Comparison of ENCODE assay signal across 9 mouse cellular contexts in the genomic region with DNA sequence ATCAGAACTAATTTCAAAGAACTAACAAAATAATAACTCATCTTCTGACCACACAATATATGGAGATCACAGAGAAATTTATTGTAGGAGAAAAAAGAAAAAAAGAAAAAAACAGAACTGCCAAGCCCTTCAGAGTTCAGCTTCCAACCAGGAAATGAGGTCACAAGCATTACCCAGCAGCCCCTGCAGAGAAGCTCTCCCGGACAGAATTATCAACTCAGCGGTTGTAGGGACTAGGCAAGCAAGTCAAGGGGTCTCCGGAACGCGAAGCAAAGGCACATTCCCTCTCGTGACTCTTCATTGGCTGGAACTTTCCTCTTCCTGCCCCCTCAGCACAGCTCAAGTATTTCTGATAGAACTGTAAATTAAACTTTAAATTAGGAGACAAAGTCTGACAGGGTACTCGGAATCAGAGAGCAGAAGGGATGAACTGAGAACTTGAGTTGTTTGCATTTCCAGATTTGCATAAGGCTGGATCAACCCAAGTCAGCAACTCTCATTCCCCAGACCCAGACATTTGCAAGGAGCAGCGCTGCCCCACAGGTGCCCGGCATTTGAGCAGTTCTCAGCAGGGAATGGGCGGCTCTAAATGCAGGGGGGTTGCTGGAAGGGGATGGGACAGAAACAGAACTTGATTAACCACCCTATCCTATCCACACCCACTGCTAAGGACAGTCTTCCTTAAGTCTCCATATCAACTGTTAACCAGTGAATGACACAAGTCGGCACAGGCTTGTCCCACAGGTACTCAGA. TPM values are rescaled to one million over a fixed set of nuclear protein-coding genes. Genes with fewer than 3 reads are reported as not detected.
DNase-seq lines count a peak whose midpoint lies in the region; ATAC-seq lines count a peak whose summit lies in the region.
"Had no signal": no experiment of that assay in that cellular context is flagged by ENCODE, and none has a peak within 500 bp of the region (broad histone marks: within the 10 kb centered on the region; RNA-seq: fewer than 3 reads in every experiment).

No protein-coding gene starts in this region.

- H3K4me1 ChIP-seq in lung, embryonic 16.5 days (replicated peaks; ENCODE audit: control insufficient read depth, insufficient read depth, low read length) = no peaks in the 10 kb centered on the region
- 0 out of 2 replicates have a peak, but pooled peaks cover 2% of the 10 kb centered on the region for H3K4me1 ChIP-seq in forebrain, embryonic 11.5 days (replicated peaks; ENCODE audit: control insufficient read depth, insufficient read depth, low read length)
- H3K4me1 ChIP-seq in limb, embryonic 12.5 days (replicated peaks) = peaks cover 11% of the 10 kb centered on the region
- 0 out of 2 replicates have a peak, but pooled peaks cover 4% of the 10 kb centered on the region for H3K4me1 ChIP-seq in stomach, embryonic 15.5 days

- peak overlapping the region; percentile 23; the same call in 1 of the 2 replicates for H3K4me2 ChIP-seq in lung, embryonic 16.5 days (ENCODE audit: low read depth, low read length)
- peak overlapping the region; percentile 85 for H3K4me2 ChIP-seq in forebrain, embryonic 11.5 days (ENCODE audit: low read depth, low read length, severe bottlenecking)
- H3K4me2 ChIP-seq in limb, embryonic 12.5 days = peak overlapping the region; percentile 77; the same call in 1 of the 2 replicates
- peak overlapping the region; percentile 84; the same call in 1 of the 2 replicates for H3K4me2 ChIP-seq in stomach, embryonic 15.5 days

- H3K27me3 ChIP-seq in lung, embryonic 16.5 days (ENCODE audit: control insufficient read depth, insufficient read depth, low read depth, low read length) = peaks cover 30% of the 10 kb centered on the region
- peaks cover 17% of the 10 kb centered on the region; the same call in 1 of the 2 replicates for H3K27me3 ChIP-seq in forebrain, embryonic 11.5 days (ENCODE audit: control insufficient read depth, insufficient read depth, low read length)
- H3K27me3 ChIP-seq in limb, embryonic 12.5 days = peaks cover 88% of the 10 kb centered on the region
- peaks cover 8% of the 10 kb centered on the region; the same call in 1 of the 2 replicates for H3K27me3 ChIP-seq in stomach, embryonic 15.5 days (replicated peaks)

- no peaks in the 10 kb centered on the region for H3K36me3 ChIP-seq in lung, embryonic 16.5 days (ENCODE audit: control insufficient read depth, insufficient read depth, low read length)
- H3K36me3 ChIP-seq in forebrain, embryonic 11.5 days (ENCODE audit: control insufficient read depth, insufficient read depth, low read length) = no peaks in the 10 kb centered on the region
- no peaks in the 10 kb centered on the region for H3K36me3 ChIP-seq in limb, embryonic 12.5 days
- H3K36me3 ChIP-seq in stomach, embryonic 15.5 days = no peaks in the 10 kb centered on the region

- H3K27ac ChIP-seq in lung, embryonic 16.5 days (ENCODE audit: low read length) = no peak overlapping the region
- H3K27ac ChIP-seq in forebrain, embryonic 11.5 days (ENCODE audit: low read depth, low read length) = no peak overlapping the region
- no peak overlapping the region for H3K27ac ChIP-seq in limb, embryonic 12.5 days
- 0 out of 2 replicates have a peak overlapping the region, but pooled peaks have one; percentile 50 for H3K27ac ChIP-seq in stomach, embryonic 15.5 days

- WGBS in lung, embryonic 16.5 days = 4% methylated on average over 11 of the region's 11 CpGs
- WGBS in forebrain, embryonic 11.5 days = 7% methylated on average over 11 of the region's 11 CpGs
- WGBS in limb, embryonic 12.5 days = 7% methylated on average over 11 of the region's 11 CpGs
- 9% methylated on average over 11 of the region's 11 CpGs for WGBS in stomach, embryonic 15.5 days

- no peak overlapping the region for H3K9ac ChIP-seq in lung, embryonic 16.5 days (ENCODE audit: low read length)
- no peak overlapping the region for H3K9ac ChIP-seq in forebrain, embryonic 11.5 days (ENCODE audit: low read length)
- H3K9ac ChIP-seq in limb, embryonic 12.5 days (replicated peaks) = no peak overlapping the region
- H3K9ac ChIP-seq in stomach, embryonic 15.5 days = no peak overlapping the region

- ATAC-seq in lung, embryonic 16.5 days (ENCODE audit: low read depth) = no peak
- ATAC-seq in forebrain, embryonic 11.5 days (replicated peaks; ENCODE audit: low FRiP score) = no peak
- ATAC-seq in limb, embryonic 12.5 days (ENCODE audit: insufficient number of reproducible peaks, insufficient read depth, low FRiP score, low TSS enrichment, low read depth) = no peak
- ATAC-seq in stomach, embryonic 15.5 days (ENCODE audit: insufficient read depth, low FRiP score, low read depth) = no peak

- H3K4me3 ChIP-seq in lung, embryonic 16.5 days (ENCODE audit: low read length) = no peak overlapping the region
- no peak overlapping the region for H3K4me3 ChIP-seq in forebrain, embryonic 11.5 days (ENCODE audit: low read depth, low read length)
- peak overlapping the region; percentile 45; the same call in 1 of the 2 replicates for H3K4me3 ChIP-seq in limb, embryonic 12.5 days (replicated peaks)
- peak overlapping the region; percentile 42; the same call in 1 of the 2 replicates for H3K4me3 ChIP-seq in stomach, embryonic 15.5 days (replicated peaks)

- DNase-seq in lung, adult 18-20 months = no peak
- DNase-seq in forebrain, embryonic 11.5 days (ENCODE audit: low spot score) = no peak
- no peak for DNase-seq in layer of hippocampus, adult 9-10 months (ENCODE audit: low spot score)
- no peak for DNase-seq in lung, postnatal 36 days
- DNase-seq in right cerebral cortex, adult 18-20 months = no peak

- no peaks in the 10 kb centered on the region for H3K9me3 ChIP-seq in lung, embryonic 16.5 days (ENCODE audit: control insufficient read depth, low read length)
- no peaks in the 10 kb centered on the region for H3K9me3 ChIP-seq in forebrain, embryonic 11.5 days (ENCODE audit: control insufficient read depth, low read length)
- H3K9me3 ChIP-seq in limb, embryonic 12.5 days = no peaks in the 10 kb centered on the region
- H3K9me3 ChIP-seq in stomach, embryonic 15.5 days = no peaks in the 10 kb centered on the region

RNA-seq across cellular contexts. Expression of a gene that starts 8.3 kb away (rescaled TPM):
- polyA plus RNA-seq in lung, embryonic 16.5 days (2015; fragmentation: Nextera tagmentation; extraction: Ambion mirVana) = 0.29 and 4.4 TPM in 2 replicates
- 2.6 TPM in 2 replicates for polyA plus RNA-seq in forebrain, embryonic 11.5 days (2014; fragmentation: Nextera tagmentation; extraction: Ambion mirVana)
- 1.5 and 2.0 TPM in 2 replicates for polyA plus RNA-seq in limb, embryonic 12.5 days (2016; fragmentation: Nextera tagmentation; extraction: Ambion mirVana)
- 1.8 and 2.7 TPM in 2 replicates for polyA plus RNA-seq in stomach, embryonic 15.5 days (2015; fragmentation: Nextera tagmentation; extraction: Ambion mirVana)

RNA-seq across cellular contexts. Expression of a gene that starts 10.7 kb away (rescaled TPM):
- polyA plus RNA-seq in lung, embryonic 16.5 days (2015; fragmentation: Nextera tagmentation; extraction: Ambion mirVana) = 1.0 TPM in 1 of 2 replicates, not detected in the other
- polyA plus RNA-seq in forebrain, embryonic 11.5 days (2014; fragmentation: Nextera tagmentation; extraction: Ambion mirVana) = not detected in 2 replicates
- not detected in 2 replicates for polyA plus RNA-seq in limb, embryonic 12.5 days (2016; fragmentation: Nextera tagmentation; extraction: Ambion mirVana)
- polyA plus RNA-seq in stomach, embryonic 15.5 days (2015; fragmentation: Nextera tagmentation; extraction: Ambion mirVana) = 0.06 and 0.14 TPM in 2 replicates

RNA-seq across cellular contexts. Expression of a gene that starts 33.9 kb away (rescaled TPM):
- not detected in 2 replicates for polyA plus RNA-seq in lung, embryonic 16.5 days (2015; fragmentation: Nextera tagmentation; extraction: Ambion mirVana)
- polyA plus RNA-seq in forebrain, embryonic 11.5 days (2014; fragmentation: Nextera tagmentation; extraction: Ambion mirVana) = not detected in 2 replicates
- not detected in 2 replicates for polyA plus RNA-seq in limb, embryonic 12.5 days (2016; fragmentation: Nextera tagmentation; extraction: Ambion mirVana)
- polyA plus RNA-seq in stomach, embryonic 15.5 days (2015; fragmentation: Nextera tagmentation; extraction: Ambion mirVana) = not detected in 2 replicates
- polyA plus RNA-seq: cortical plate, adult 2 months had no signal

RNA-seq across cellular contexts. Expression of a gene that starts 40.9 kb away (rescaled TPM):
- polyA plus RNA-seq in lung, embryonic 16.5 days (2015; fragmentation: Nextera tagmentation; extraction: Ambion mirVana) = not detected in 2 replicates
- not detected in 2 replicates for polyA plus RNA-seq in forebrain, embryonic 11.5 days (2014; fragmentation: Nextera tagmentation; extraction: Ambion mirVana)
- polyA plus RNA-seq in limb, embryonic 12.5 days (2016; fragmentation: Nextera tagmentation; extraction: Ambion mirVana) = 0.13 and 0.15 TPM in 2 replicates
- not detected in 2 replicates for polyA plus RNA-seq in stomach, embryonic 15.5 days (2015; fragmentation: Nextera tagmentation; extraction: Ambion mirVana)

RNA-seq across cellular contexts. Expression of a gene that starts 56.7 kb away (rescaled TPM):
- not detected in 2 replicates for polyA plus RNA-seq in lung, embryonic 16.5 days (2015; fragmentation: Nextera tagmentation; extraction: Ambion mirVana)
- polyA plus RNA-seq in forebrain, embryonic 11.5 days (2014; fragmentation: Nextera tagmentation; extraction: Ambion mirVana) = 0.12 TPM in 1 of 2 replicates, not detected in the other
- not detected in 2 replicates for polyA plus RNA-seq in limb, embryonic 12.5 days (2016; fragmentation: Nextera tagmentation; extraction: Ambion mirVana)
- polyA plus RNA-seq in stomach, embryonic 15.5 days (2015; fragmentation: Nextera tagmentation; extraction: Ambion mirVana) = not detected in 2 replicates

Comparison
In these comparisons a context has a peak if more than half of its experiments do, and no peak if none do; other contexts are left out.
1. H3K4me2 ChIP-seq: peak in every context shown above with its lines; median percentile 85 in forebrain, embryonic 11.5 days; 84 in stomach, embryonic 15.5 days; 77 in limb, embryonic 12.5 days; 23 in lung, embryonic 16.5 days.
2. H3K4me3 ChIP-seq: peak in limb, embryonic 12.5 days (single experiment) and stomach, embryonic 15.5 days (single experiment); none in lung, embryonic 16.5 days (single experiment) and forebrain, embryonic 11.5 days (single experiment).